Mouse (Mus musculus): ENCODE results near the gene Hormad1.

DNA sequence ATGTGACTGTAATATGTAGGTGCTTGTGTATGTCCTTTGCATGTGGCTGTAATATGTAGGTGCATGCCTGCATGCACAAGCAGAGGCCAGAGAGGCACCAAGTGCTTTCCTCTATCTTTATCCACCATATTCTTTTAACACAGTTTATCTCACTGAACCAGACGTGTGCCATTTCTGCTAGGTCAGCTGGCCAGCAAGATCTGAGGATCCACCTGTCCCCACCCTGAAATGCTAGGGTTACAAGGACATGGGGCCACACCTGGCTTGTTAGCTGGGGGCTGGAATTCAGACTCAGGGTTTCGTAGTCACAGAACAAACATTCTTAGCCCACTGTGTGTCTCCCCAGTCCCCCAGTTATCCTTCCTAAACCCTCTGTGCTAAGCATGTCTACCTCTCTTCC is 40.2 kb upstream of the Hormad1 start:
- TF ChIP-seq ZNF384 (IDR thresholded peaks at IDR 0.05; ENCODE audit: low read depth, low read length) = no peak
- no peak for TF ChIP-seq MAFK (IDR thresholded peaks at IDR 0.05; ENCODE audit: insufficient read depth, low read depth, low read length)

Measured in ES-E14 (cell line).